Mouse (Mus musculus): ENCODE results near the gene Tctex1d2. TPM values are rescaled to one million over a fixed set of nuclear protein-coding genes. Genes with fewer than 3 reads are reported as not detected.
"Not testable (repeated sequence)": the region's sequence is repeated elsewhere in the genome, so short reads cannot be mapped to it uniquely, and the experiment has no call there.

Gene Tctex1d2
- total RNA-seq, 2 experiments from 2014 or later = 11.8 to 14.0 TPM

GRCm38 (mm10) chr16:32431047-32431591 is 11.6 kb downstream of the Tctex1d2 start:
- no peak for DNase-seq (ENCODE audit: low spot score in 2 of 2)

GRCm38 (mm10) chr16:32431926-32432325 is 12.4 kb downstream of the Tctex1d2 start:
- DNase-seq (ENCODE audit: low spot score in 2 of 2) = no peak

GRCm38 (mm10) chr16:32433138-32433537 is 13.6 kb downstream of the Tctex1d2 start:
- no peak for DNase-seq (ENCODE audit: low spot score in 2 of 2)

GRCm38 (mm10) chr16:32434066-32434465 is 14.6 kb downstream of the Tctex1d2 start:
- no peak for DNase-seq (ENCODE audit: low spot score in 2 of 2)

GRCm38 (mm10) chr16:32434691-32435090 is 15.2 kb downstream of the Tctex1d2 start:
- DNase-seq (ENCODE audit: low spot score in 2 of 2) = no peak

- no peak for DNase-seq (ENCODE audit: low spot score in 2 of 2)
These were observed 17.2 kb downstream of the Tctex1d2 start for GRCm38 (mm10) chr16:32436657-32437056.

- no peak for DNase-seq (ENCODE audit: low spot score in 2 of 2)
These were observed 17.8 kb downstream of the Tctex1d2 start for GRCm38 (mm10) chr16:32437266-32437665.

GRCm38 (mm10) chr16:32441432-32441831 is 21.9 kb downstream of the Tctex1d2 start:
- no peak for DNase-seq (ENCODE audit: low spot score in 2 of 2)

GRCm38 (mm10) chr16:32444615-32445014 is 25.1 kb downstream of the Tctex1d2 start:
- DNase-seq (ENCODE audit: low spot score in 2 of 2) = not testable (repeated sequence)

GRCm38 (mm10) chr16:32445558-32445957 is 26.1 kb downstream of the Tctex1d2 start:
- DNase-seq (ENCODE audit: low spot score in 2 of 2) = no peak

GRCm38 (mm10) chr16:32446563-32447138 is 27.1 kb downstream of the Tctex1d2 start:
- no peak for DNase-seq (ENCODE audit: low spot score in 2 of 2)

GRCm38 (mm10) chr16:32449665-32450064 is 30.2 kb downstream of the Tctex1d2 start:
- DNase-seq (ENCODE audit: low spot score in 2 of 2) = no peak

- no peak for DNase-seq (ENCODE audit: low spot score in 2 of 2)
These were observed 30.6 kb downstream of the Tctex1d2 start for GRCm38 (mm10) chr16:32450133-32450532.

- no peak for DNase-seq (ENCODE audit: low spot score in 2 of 2)
These were observed 33.6 kb downstream of the Tctex1d2 start for GRCm38 (mm10) chr16:32453102-32453501.

GRCm38 (mm10) chr16:32454646-32455045 is 35.1 kb downstream of the Tctex1d2 start:
- no peak for DNase-seq (ENCODE audit: low spot score in 2 of 2)

GRCm38 (mm10) chr16:32456086-32456485 is 36.6 kb downstream of the Tctex1d2 start:
- DNase-seq (ENCODE audit: low spot score in 2 of 2) = no peak

- DNase-seq (ENCODE audit: low spot score in 2 of 2) = no peak
These were observed 37.3 kb downstream of the Tctex1d2 start for GRCm38 (mm10) chr16:32456761-32457160.

GRCm38 (mm10) chr16:32457589-32458386 is 38.3 kb downstream of the Tctex1d2 start:
- peak; percentile 16 to 65 for DNase-seq (ENCODE audit: low spot score in 2 of 2)

GRCm38 (mm10) chr16:32460518-32460917 is 41.0 kb downstream of the Tctex1d2 start:
- no peak for DNase-seq (ENCODE audit: low spot score in 2 of 2)

- DNase-seq (ENCODE audit: low spot score in 2 of 2) = no peak
These were observed 42.2 kb downstream of the Tctex1d2 start for GRCm38 (mm10) chr16:32461713-32462112.

- no peak for DNase-seq (ENCODE audit: low spot score in 2 of 2)
These were observed 43.4 kb downstream of the Tctex1d2 start for GRCm38 (mm10) chr16:32462950-32463349.

- no peak for DNase-seq (ENCODE audit: low spot score in 2 of 2)
These were observed 43.9 kb downstream of the Tctex1d2 start for GRCm38 (mm10) chr16:32463426-32463825.
